Mouse (Mus musculus): ENCODE results near the gene Csad.

DNA sequence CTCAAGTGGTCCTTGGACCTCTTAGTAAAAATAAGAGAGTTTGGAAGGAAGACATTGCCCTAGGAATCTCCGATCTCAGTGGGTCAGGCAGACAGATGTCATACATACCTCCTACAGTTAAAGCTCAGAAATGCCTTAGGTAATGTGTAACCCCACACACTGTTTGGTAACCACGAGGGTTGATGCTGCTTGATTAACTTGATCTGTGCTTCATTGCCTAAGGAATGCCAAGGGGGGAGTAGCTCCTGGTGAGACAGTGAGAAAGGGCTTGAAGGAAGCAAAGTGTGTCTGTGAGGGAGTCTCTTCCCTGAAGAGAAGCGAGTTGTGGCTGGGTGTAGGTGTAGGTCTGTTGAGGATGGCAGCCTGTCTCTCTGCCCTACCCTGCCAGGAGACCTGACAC lies 2.8 kb upstream of the Csad start:
- no peak for TF ChIP-seq CTCF (IDR thresholded peaks at IDR 0.05; ENCODE audit: extremely low read depth, insufficient read length, insufficient replicate concordance, low read depth, low read length)
- TF ChIP-seq POLR2A (IDR thresholded peaks at IDR 0.05; ENCODE audit: low read depth, low read length) = no peak

All from small intestine, adult 2 months (tissue).